11 mouse cellular contexts compared by ENCODE assay signal in the genomic region with DNA sequence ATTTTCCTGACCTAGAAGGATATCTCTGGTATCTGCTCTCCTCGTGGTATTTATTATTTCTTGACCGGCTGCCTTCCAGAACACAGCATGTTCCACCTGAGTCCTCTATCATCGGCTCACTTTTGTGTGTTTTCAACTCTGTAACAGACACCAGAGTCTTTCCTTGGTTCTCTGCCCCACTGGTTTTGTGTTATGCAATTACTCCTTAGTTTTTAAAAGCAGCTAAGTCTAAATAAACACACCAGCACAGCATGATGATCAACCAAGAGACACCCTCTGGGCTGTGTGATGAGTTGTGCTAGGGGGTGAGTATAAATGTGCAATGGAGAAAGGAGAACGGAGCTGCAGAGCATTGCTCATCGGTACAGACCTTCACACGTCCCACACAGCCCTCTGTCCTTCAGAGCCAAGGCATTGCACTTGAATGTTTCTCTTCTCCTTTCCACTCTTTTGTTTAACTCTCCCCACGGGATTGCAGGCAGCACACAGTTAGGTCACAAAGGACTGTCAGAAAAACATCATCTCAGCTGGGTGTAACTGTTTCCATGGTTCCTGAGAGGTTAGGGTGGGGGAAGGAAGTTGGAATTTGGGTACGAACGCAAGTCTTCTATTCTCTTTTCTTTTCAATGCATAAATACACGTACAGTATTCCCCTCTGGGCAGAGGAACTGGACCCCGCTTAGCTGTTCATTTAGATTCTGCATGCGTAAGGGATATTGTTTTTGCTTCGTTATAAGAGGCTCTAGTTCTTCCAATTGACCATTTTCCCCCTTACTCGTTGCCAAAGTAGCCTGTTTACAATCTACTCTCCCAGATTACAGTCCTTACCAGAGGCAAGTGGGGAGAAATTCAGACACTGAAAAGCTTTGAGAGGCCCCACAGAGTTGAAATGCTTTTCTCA. TPM values are rescaled to one million over a fixed set of nuclear protein-coding genes. Genes with fewer than 3 reads are reported as not detected.
DNase-seq lines count a peak whose midpoint lies in the region; ATAC-seq and TF ChIP-seq lines count a peak whose summit lies in the region.
"Had no signal": no experiment of that assay in that cellular context is flagged by ENCODE, and none has a peak within 500 bp of the region (broad histone marks: within the 10 kb centered on the region; RNA-seq: fewer than 3 reads in every experiment).

No protein-coding gene starts in this region.

- peak; percentile 23 for DNase-seq in right cerebral cortex, adult 18-20 months
- no peak for DNase-seq in right cerebral cortex, postnatal 14 days
- DNase-seq in limb, embryonic 14.5 days (ENCODE audit: low spot score), result no peak
- DNase-seq in thymus, postnatal 10 days (ENCODE audit: low spot score in 2 of 2), result no peak
- no peak for DNase-seq in heart, postnatal 10 days
- DNase-seq: heart, adult 2 months; heart, postnatal 4 days; thymus, postnatal 25 days had no signal

- intact Hi-C loops in heart, postnatal 10 days (cut with DNase I), result no loop called here

- no peaks in the 10 kb centered on the region for H3K9me3 ChIP-seq in forebrain, embryonic 15.5 days
- no peaks in the 10 kb centered on the region for H3K9me3 ChIP-seq in limb, embryonic 14.5 days (ENCODE audit: control insufficient read depth, low read length)

- H3K36me3 ChIP-seq in forebrain, embryonic 15.5 days, result no peaks in the 10 kb centered on the region
- H3K36me3 ChIP-seq in limb, embryonic 14.5 days (ENCODE audit: control insufficient read depth, insufficient read depth, low read length), result no peaks in the 10 kb centered on the region; the same call in 1 of the 2 replicates

- peak overlapping the region; percentile 18; the same call in 1 of the 2 replicates for H3K4me2 ChIP-seq in forebrain, embryonic 15.5 days (replicated peaks)
- no peak overlapping the region for H3K4me2 ChIP-seq in limb, embryonic 14.5 days (replicated peaks; ENCODE audit: low read depth, low read length, severe bottlenecking)

- H3K9ac ChIP-seq in forebrain, embryonic 15.5 days (replicated peaks), result no peak overlapping the region
- no peak overlapping the region for H3K9ac ChIP-seq in limb, embryonic 14.5 days (ENCODE audit: low read depth, low read length, severe bottlenecking)

- TF ChIP-seq POLR2A in limb, embryonic 14.5 days (IDR thresholded peaks at IDR 0.05; ENCODE audit: borderline replicate concordance, extremely low read depth, insufficient read depth, insufficient read length), result no peak

- H3K27me3 ChIP-seq in forebrain, embryonic 15.5 days, result 0 out of 2 replicates have a peak, but pooled peaks cover 3% of the 10 kb centered on the region
- no peaks in the 10 kb centered on the region for H3K27me3 ChIP-seq in limb, embryonic 14.5 days (ENCODE audit: control insufficient read depth, insufficient read depth, low read length)

- WGBS in forebrain, embryonic 15.5 days, result 25% methylated on average over 14 of the region's 14 CpGs
- 60% methylated on average over 14 of the region's 14 CpGs for WGBS in limb, embryonic 14.5 days

- ATAC-seq in forebrain, embryonic 15.5 days (replicated peaks), result 0 out of 2 replicates have a peak, but pooled peaks have one; percentile 38
- no peak for ATAC-seq in limb, embryonic 14.5 days (ENCODE audit: low FRiP score, low read depth)
- ATAC-seq in granulocyte monocyte progenitor cell, adult 5-6 weeks (replicated peaks; ENCODE audit: poor library complexity, severe bottlenecking), result no peak

- no peak overlapping the region for H3K27ac ChIP-seq in forebrain, embryonic 15.5 days (replicated peaks)
- H3K27ac ChIP-seq in limb, embryonic 14.5 days (replicated peaks; ENCODE audit: low read depth, low read length), result peak overlapping the region; percentile 40; the same call in 1 of the 2 replicates
- H3K27ac ChIP-seq: heart, adult 2 months; kidney, postnatal 0 days had no signal

- H3K4me3 ChIP-seq in forebrain, embryonic 15.5 days, result no peak overlapping the region
- H3K4me3 ChIP-seq in limb, embryonic 14.5 days (replicated peaks; ENCODE audit: low read length), result no peak overlapping the region
- H3K4me3 ChIP-seq: heart, adult 2 months had no signal

- peaks cover 16% of the 10 kb centered on the region for H3K4me1 ChIP-seq in forebrain, embryonic 15.5 days
- peaks cover 12% of the 10 kb centered on the region for H3K4me1 ChIP-seq in limb, embryonic 14.5 days (ENCODE audit: control insufficient read depth, insufficient read depth, low read length)

RNA-seq across cellular contexts. Expression of a gene that starts 22.0 kb away (rescaled TPM):
- polyA plus RNA-seq in forebrain, embryonic 15.5 days (2015; fragmentation: Nextera tagmentation; extraction: Ambion mirVana), result 5.8 and 6.2 TPM in 2 replicates
- polyA plus RNA-seq in limb, embryonic 14.5 days (2012; rRNA removed), result 12.1 and 14.2 TPM in 2 replicates
- 22.6 and 31.7 TPM in 2 replicates for polyA plus RNA-seq in limb, embryonic 14.5 days (2014; fragmentation: Nextera tagmentation; extraction: Ambion mirVana)
- not detected in 2 replicates for total RNA-seq in granulocyte monocyte progenitor cell, adult 5-6 weeks (2014; fragmentation: Nextera tagmentation)
- total RNA-seq in granulocyte monocyte progenitor cell, adult 5-6 weeks (2017), result 0.43 TPM in 1 of 2 replicates, not detected in the other
- 1 to 10 TPM; 2.4 to 3.7 TPM for total RNA-seq in heart, postnatal 10 days (2021)
